Mouse (Mus musculus) heart, adult 11 months (tissue): ENCODE results near the gene Gm4869.
"Not testable (repeated sequence)": the region's sequence is repeated elsewhere in the genome, so short reads cannot be mapped to it uniquely, and the experiment has no call there.

Source experiments
- DNase-seq: peaks from one replicate; pipeline ENCODE4 v3.0.0; 2022

Gene Gm4869

DNA sequence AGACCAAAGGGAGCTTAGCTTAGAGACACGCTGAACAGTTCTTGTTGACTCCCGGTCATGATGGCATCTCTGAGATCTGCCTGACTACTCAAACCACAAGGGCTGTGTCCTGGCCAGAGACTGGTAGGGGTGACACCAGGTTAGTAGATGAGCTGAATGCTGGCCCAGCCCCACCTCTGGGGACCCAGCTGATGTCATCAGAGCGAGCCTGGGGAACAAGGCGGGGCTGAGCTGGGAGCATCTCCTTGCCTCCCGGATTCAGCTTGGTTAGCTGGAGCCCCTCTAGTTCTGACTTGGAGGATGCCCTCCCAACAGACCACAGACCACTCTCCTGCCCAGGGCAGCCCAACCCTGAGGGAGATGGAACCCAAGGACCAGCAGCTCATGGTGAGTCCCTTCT lies at the start of gene Gm4869:
Gene Gm4869 (plus strand): TSS at position 301 of the 400 bp plus-strand sequence.
- no peak for DNase-seq

DNA sequence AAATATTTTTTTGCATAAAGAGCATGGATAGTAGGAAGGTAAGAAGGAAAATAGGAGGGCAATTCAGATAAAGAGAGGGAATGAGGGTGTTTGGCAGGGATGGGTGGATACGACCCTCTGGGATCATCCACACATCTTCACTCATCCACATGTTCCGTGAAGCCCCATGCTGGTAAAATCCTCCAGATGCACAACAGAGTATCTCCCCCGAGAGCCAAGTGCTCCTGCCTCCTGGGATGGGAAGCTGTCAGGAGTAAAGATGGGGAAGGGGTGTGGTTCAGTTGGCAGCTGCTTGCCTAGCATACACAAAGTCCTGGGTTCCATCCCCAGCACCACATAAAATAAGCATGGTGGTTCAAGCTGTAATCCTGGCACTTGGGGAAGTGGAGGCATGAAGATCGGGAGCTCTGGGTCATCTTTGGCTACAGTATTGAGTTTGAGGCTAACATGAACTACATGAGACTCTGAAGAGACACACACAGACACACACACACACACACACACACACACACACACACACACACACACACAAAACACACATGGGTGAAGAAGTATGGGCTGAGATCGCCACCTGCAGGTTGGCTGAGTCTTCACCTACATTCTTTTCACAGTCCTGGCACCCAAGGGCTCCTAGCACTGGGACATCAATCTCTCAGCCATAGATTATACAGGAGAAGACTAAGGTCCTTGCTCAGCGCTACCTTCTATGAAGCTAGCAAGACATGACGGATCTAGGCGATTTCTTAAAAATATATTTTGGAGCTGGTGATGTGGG lies 49.1 kb upstream of the Gm4869 start:
- peak; percentile 84 for DNase-seq

DNA sequence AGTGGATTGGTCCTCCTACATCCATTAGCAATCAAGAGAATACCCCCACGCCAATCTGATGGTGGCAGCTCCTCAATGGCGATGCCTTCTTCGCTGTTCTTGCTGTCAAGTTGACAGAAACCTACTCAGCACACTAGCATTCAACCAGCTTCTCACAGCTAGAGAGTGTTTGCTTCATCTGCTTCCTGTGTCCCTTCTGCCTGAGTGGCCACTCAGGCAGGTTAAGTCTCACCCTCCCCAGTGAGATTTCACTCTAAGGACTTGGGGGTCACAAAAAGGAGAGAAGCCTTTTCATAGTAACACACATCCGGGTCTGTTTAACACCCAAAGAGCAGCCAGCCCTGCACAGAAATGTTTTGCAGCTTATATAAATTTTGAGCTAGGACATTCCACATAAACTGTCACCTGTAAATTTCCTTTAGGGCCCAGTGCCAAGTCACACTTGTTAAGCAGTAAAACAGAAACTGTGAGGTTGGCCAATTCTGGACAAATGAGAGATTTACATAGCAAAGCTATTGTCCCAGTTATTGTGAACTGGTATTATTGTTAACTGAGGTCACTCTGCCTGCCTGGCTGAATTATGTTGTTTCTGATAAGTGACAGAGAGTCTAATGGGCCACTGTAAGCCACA lies 42.7 kb upstream of the Gm4869 start:
- DNase-seq, result peak; percentile 74

DNA sequence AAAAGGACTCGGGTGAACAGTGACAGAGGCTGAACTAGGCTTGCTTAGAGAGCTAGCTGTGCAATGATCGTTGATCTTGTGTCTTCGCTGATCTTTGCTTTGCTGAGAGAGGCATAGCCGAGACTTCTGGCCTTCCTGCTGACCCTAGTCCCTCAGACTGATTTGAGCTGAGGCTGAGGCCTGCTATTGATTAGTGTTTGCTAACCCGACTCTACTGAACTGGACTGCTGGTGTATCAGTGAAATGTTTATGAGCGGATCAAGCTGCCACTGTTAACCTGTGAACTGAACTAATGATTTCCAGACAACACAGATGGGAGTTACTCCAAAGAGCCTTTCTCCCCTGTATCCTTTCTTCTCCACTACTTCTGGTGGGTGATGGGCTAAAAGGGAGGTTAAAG lies 40.3 kb upstream of the Gm4869 start:
- DNase-seq, result peak; percentile 63

DNA sequence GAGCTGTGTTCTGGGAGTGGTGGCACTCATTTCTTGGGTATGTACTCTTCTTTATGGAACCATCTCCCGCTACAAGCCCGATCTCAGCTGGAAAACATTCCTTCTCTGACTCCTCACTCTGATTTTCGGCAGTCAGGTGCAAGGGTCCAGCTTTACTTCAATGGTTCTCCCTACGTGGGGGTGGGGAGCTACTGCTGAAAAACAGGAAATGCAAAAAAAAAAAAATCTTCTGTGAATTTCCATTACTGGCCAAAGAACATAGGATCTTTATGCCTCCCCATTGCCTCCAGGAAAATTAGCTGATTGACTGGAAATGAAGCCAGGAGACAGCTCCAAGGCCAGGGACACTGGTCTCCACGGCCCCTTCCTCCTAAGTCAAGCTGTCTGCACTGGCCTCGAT lies 38.8 kb upstream of the Gm4869 start:
- peak; percentile 80 for DNase-seq

DNA sequence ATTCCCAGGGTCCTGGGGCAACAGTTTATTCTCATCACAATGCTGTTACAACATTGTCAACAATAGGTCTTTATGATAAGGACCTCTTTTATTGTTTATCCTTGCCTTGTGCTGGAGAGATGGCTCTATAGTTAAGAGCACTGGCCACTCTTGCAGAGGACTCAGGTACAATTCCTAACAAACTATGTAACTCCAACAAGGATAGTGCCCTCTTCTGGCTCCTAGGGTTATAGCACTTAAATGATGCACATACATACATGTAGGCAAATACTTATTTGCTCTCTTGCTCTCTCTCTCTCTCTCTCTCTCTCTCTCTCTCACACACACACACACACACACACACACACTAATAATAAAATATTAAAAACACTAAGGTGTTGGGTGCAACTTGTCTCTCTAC lies 36.6 kb upstream of the Gm4869 start:
- no peak for DNase-seq

DNA sequence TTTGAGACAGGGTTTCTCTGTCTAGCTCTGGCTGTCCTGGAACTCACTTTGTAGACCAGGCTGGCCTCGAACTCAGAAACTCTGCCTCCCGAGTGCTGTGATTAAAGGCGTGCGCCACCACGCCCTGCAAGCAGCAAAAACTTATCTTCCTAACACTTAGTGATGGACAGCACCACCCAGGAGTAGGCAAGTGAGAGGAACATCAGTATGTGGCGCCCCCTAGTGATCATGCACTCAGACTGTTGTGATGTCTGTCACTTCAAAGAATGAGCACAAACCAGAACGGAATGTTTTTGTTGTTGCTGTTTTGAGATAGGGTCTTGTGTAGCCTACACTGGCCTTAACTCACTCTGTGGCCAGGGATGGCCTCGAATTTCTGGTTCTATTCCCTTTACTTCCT lies 34.1 kb upstream of the Gm4869 start:
- peak; percentile 86 for DNase-seq

DNA sequence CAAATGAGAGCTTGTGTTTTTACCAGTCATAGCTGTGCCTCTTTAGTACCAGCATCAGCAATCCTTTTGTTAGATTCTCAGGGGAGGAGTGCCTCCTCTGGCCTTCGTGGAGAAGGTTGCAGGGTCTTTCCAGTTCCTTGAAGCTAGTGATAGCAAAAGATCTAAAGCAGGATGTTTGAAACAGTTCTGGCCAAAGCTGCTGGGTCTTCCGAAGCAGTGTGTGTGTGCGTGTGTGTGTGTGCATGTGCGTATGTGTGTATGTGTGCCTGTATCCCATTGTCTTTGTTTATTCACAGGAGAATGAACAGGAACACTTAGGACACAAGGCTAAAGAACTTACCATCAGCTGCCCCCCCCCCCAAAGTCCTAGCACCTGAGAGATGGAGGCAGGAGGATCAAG lies 30.8 kb upstream of the Gm4869 start:
- DNase-seq, result peak; percentile 53

DNA sequence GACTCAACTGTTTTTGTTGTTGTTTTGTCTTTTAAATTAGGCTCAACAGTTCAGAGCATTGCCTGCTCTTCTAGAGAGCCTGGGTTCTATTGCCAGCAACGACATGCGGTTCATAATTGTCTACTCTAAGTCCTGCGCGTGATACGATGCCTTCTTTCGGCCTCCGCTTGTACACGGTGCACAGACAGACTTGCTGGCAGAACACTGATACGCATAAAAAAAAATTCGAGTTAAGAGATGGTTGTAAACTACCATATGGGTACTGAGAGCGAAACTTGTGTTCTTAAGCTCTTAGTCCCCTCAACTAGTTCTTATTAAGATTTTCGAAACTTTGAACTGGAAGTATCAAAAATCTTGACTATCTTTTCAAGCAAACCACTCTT lies 27.3 kb upstream of the Gm4869 start:
- DNase-seq, result no peak

DNA sequence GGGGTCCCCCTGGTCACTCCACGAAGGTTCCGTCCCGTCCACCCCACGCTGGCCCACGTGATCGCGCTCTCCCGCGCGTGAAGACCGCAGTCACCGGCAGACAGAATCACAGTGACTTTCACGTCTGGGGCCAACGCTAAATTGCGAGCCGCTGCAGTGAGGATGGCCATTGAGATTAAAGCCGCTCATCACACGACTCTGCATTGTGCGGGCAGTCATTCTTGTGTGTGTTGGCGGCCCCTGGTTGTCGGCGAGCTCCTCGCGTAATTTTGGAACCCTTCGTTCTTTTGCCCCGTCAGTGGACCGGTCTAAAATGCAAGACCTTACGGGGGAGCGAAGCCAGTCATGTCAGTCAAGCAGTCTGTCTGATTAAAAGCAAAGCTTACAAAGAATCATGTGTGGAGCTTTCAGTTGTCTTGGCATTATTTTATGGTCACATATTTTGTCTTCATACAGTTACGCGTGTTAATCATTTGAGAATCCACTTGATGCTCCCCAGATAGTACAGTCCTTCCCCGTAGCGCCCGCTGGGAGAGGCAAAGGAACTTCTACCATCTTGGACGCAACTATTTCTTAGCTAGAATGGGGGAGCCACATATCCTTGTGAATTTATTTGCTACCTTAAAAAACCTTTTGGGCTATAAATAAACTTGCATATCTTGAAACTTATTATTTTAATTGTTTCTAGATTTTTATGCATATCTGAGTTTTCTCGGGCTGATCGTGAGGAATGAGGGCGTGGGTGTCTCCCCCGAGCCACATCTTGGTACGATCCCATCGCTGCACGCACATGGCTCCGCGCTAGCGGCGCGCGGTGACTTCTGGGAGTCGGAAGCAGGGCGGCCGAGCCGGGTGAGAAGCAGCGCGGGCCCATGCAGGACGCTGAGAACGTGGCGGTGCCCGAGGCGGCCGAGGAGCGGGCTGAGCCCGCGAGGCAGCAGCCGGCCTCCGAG lies 26.7 kb upstream of the Gm4869 start, which contains the start of gene Eif3b:
Gene Eif3b (plus strand): TSS at position 840 of the 953 bp plus-strand sequence.
- DNase-seq, result peak; percentile 99

DNA sequence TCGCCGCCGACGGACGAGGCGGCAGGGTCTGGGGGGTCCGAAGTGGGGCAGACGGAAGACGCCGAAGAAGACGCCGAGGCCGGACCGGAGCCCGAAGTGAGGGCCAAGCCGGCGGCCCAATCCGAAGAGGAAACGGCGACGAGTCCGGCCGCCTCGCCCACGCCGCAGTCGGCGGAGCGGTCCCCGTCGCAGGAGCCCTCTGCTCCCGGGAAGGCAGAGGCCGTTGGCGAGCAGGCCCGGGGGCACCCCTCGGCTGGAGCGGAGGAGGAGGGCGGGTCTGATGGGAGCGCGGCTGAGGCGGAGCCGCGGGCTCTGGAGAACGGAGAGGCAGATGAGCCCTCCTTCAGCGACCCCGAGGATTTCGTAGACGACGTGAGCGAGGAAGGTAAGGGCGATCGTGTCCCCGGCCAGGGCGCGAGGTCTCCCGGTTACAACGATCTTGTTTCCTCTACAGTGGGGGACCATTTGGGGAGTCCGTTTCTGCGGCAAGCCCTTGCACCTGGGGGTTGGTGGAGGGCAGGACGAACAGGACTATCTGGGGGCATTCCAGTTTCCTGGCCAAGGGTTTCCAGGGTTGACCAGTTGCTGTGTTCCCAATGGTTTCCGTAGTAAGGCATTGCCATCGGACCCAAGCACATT lies 25.9 kb upstream of the Gm4869 start:
- DNase-seq, result no peak

DNA sequence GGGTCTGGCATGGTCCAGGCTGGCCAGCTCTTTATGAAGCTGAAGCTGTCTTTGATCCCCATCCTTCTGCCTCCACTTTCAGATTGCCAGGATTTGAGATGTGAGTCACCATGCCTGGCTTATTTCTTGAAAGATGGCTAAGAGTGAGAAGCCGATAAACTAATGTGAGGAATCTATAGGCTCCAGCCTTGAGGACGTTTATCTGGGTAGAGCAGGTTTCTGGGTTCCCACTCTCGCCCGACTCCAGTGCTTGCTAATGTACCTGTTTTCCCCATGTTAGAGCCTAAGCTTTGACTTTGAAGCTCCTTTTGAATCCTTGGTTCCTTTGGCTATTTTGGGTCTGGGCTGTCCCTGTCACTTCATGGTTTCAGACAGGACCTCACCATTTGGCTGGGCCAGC lies 24.8 kb upstream of the Gm4869 start:
- peak; percentile 87 for DNase-seq

DNA sequence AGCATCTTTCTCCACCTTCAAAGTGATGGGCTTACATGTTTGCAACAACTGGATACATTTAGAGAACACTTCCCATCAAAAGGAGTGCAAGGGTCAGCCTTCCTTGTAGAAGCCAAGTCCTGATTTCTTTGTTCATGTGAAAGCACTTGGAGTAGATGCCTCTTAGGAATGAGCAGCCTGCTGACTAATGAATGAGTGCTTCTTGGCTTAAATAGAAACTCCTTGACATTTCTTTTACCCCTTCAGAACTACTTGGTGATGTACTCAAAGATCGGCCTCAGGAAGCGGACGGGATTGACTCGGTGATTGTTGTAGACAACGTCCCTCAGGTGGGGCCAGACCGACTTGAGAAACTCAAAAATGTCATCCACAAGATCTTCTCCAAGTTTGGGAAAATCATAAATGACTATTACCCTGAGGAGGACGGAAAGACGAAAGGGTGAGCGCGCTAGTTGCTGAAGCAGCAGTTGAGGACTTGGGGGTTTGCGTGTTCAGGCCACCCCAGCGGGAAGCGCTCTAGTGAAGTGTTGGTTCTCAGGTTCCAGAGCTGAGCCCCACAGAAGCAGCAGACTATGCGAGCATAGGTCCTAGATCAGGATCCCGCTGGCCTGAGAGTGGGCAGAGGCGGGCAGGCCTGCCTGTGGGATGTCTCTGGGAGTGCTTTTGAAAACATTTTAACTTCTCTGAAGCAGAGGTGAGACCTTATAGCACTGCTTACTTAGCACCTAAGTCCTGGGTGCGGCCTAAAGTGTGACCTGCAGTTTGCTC lies 20.2 kb upstream of the Gm4869 start:
- no peak for DNase-seq

DNA sequence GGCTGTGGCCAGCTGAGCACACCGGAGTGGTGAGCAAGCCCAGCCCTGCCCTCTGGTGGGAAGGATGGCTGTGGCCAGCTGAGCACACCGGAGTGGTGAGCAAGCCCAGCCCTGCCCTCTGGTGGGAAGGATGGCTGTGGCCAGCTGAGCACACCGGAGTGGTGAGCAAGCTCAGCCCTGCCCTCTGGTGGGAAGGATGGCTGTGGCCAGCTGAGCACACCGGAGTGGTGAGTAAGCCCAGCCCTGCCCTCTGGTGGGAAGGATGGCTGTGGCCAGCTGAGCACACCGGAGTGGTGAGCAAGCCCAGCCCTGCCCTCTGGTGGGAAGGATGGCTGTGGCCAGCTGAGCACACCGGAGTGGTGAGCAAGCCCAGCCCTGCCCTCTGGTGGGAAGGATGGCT lies 6.3 kb upstream of the Gm4869 start:
- not testable (repeated sequence) for DNase-seq

DNA sequence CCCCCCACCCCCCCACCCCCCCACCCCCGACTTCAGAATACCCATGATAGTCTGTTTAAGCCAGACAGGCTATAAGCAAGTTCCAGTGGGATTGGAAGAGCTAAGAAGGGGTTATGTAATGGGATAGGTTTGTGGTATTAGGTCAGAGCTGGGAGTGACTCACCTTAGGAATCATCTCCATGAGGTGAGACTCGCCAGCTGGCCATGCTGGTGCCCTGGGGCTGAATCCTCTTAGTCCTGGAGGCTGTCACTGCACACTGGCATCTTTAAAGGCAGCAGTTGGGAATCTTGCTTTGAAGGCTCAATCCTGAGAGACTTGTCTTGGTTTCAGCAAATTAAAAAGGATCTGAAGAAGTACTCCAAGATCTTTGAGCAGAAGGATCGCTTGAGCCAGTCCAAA lies 4.0 kb upstream of the Gm4869 start:
- no peak for DNase-seq

DNA sequence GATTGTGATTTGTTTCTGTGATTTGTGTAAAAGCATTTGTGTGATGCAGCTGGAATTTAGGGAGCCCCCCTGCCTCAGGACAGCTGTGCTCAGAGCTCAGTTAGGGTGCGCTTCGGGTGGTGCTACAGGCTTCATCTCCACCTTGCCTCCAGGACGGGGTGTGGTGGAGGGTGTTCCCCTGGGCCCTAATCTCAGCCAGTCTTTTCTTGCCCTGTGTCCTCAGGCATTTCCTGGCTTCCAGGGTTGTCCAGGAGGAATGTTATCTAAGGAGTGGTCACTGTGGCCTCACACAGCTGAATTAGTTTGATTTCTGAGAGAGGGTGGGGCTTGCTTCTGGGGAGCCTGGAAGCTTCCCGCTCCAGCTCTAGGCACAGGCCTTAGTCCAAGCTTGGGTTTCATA lies 1.4 kb upstream of the Gm4869 start:
- peak; percentile 94 for DNase-seq

DNA sequence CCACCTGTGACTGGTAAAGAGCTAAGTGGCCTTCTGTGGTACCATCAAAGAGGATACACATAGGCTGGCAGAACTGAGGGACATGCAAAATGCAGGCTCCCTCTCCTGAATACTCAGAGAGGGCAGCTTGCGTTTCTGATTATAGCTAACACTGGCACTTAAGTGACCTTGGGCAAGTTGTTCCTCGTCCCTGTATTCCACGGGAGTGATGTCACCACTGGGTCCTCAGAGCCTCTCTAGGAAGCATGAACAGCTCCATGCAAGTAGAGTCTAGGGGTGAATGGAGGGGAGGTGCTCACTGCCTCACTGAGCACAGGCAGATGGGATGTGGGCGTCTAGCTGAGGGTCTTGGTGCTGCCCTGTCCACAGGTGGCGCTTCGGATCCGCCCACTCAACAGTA lies 609 bp downstream of the Gm4869 start:
- DNase-seq, result no peak

DNA sequence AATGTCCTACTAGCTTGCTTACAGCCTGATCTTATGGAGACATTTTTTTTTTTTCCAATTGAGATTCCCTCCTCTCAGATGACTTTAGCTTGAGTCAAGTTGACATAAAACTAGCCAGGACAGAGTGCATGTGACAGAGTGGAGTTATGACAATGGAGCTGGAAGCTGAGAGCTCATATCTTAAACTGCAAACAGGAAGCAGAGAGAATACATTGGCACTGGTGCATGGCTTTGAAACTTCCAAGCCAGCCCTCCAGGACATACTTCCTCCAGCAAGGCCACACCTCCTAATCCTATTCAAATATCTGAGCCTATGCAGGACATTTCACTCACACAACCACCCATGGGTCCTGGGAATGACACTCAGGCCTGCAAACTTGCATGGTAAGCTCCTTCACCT lies 9.0 kb downstream of the Gm4869 start:
- DNase-seq, result no peak

DNA sequence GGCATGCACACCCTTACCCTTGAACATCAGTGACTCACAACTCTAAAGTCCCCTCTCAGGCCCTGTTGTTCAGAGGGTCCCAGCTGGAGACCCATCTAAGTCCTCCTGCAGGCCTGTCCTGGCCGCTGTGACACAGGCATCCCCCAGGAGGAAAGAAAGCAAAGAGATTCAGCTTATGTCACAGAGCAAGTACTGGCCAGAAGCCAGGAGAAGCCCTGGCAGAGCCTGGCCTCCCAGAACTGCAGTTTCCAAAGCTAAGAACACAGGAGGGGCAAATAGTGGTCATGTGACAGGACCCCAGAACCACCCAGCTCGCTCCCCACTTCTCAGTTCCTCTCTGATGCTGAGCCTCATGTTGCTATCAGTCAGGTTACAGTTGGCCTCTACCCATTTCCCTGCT lies 10.0 kb downstream of the Gm4869 start:
- no peak for DNase-seq

DNA sequence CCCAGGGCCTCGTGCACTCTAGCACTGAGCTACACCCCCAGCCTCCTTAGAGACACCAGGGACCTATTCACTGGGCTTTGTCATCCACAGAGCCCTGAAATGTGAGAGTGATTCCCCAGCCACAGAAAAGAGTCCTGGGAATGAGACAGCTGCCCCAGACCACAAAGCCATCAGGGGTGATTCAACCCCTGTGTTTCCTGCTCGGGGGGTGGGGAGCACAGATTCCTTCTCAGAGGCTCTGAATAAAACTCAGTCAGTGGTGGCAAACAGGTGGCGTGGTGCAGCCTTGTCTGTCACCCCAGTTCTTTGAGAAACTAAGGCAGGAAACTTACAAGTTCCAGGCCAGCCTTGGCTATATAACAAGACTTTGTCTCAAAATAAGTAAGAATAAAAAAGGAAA lies 16.0 kb downstream of the Gm4869 start:
- no peak for DNase-seq

DNA sequence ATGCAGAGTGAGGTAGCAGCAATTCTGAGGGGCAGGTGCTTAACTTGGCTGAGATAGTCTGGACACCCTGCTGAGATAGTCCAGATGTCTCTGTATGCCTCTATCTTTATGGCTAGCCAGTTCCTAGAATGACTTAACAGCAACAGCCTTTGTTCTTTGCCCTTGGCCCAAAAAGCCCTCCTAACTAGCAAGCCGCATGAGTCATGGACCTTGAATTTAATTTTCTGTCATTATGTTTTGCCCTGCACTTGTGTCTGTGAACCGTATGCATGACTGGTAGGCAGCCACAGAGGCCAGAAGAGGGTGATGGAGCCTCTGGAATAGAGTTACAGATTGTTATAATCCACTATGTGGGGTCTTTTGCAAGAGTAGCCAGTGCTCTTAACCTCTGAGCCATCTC lies 17.7 kb downstream of the Gm4869 start:
- not testable (repeated sequence) for DNase-seq

DNA sequence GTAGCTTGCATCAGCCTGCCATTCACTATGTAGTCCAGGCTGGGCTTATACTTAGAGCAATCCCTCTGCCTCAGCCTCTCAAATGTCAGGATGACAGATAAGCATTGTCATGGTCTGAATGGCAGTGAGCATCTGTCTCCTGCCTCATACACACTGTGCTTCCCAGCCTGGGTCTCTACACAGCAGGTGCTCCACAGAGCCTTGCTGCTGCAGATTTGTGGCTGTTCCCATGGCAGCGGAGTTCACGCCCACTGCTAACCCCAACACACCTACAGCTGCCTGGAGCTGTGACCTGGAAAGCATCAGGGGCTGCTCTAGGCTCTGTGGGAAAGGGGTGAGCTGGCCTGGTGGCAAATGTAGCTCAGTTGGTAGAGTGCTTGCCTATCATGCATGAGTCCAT lies 19.5 kb downstream of the Gm4869 start:
- DNase-seq, result no peak
